In genomic region chr7:144021801-144022200, GRCm38 (mm10) we compare ENCODE assay signal across 26 mouse cellular contexts. TPM values are rescaled to one million over a fixed set of nuclear protein-coding genes. Genes with fewer than 3 reads are reported as not detected.
DNase-seq lines count a peak whose midpoint lies in the region; ATAC-seq and TF ChIP-seq lines count a peak whose summit lies in the region.
"Had no signal": no experiment of that assay in that cellular context is flagged by ENCODE, and none has a peak within 500 bp of the region (broad histone marks: within the 10 kb centered on the region; RNA-seq: fewer than 3 reads in every experiment).

No protein-coding gene starts in this region.

- no peaks in the 10 kb centered on the region for H3K27me3 ChIP-seq in intestine, embryonic 16.5 days (replicated peaks; ENCODE audit: control insufficient read depth, insufficient read depth, low read length)
- H3K27me3 ChIP-seq in intestine, embryonic 15.5 days (replicated peaks): no peaks in the 10 kb centered on the region
- H3K27me3 ChIP-seq in liver, postnatal 0 days (ENCODE audit: insufficient read depth, low read length): no peaks in the 10 kb centered on the region
- H3K27me3 ChIP-seq: hindbrain, embryonic 12.5 days; neural tube, embryonic 12.5 days had no signal

- H3K9me3 ChIP-seq in intestine, embryonic 16.5 days (ENCODE audit: control insufficient read depth, low read length): peaks cover 2% of the 10 kb centered on the region; the same call in 1 of the 2 replicates
- no peaks in the 10 kb centered on the region for H3K9me3 ChIP-seq in intestine, embryonic 15.5 days
- no peaks in the 10 kb centered on the region for H3K9me3 ChIP-seq in liver, postnatal 0 days (ENCODE audit: low read length)
- H3K9me3 ChIP-seq: embryonic facial prominence, embryonic 10.5 days; heart, embryonic 13.5 days; hindbrain, embryonic 12.5 days; limb, embryonic 10.5 days had no signal

- H3K27ac ChIP-seq in intestine, embryonic 16.5 days (ENCODE audit: low read length): no peak overlapping the region; the same call in 1 of the 2 replicates
- no peak overlapping the region for H3K27ac ChIP-seq in intestine, embryonic 15.5 days
- peak overlapping the region; percentile 83 for H3K27ac ChIP-seq in liver, postnatal 0 days (ENCODE audit: low read depth)
- H3K27ac ChIP-seq: embryonic facial prominence, embryonic 10.5 days; heart, adult 2 months; heart, embryonic 13.5 days; hindbrain, embryonic 12.5 days; limb, embryonic 10.5 days; liver, embryonic 14.5 days; neural tube, embryonic 12.5 days had no signal

- TF ChIP-seq EP300 in liver, postnatal 0 days (IDR thresholded peaks at IDR 0.05; ENCODE audit: low read depth): no peak

- peaks cover 12% of the 10 kb centered on the region for H3K4me1 ChIP-seq in intestine, embryonic 16.5 days (ENCODE audit: control insufficient read depth, insufficient read depth, low read length)
- H3K4me1 ChIP-seq in intestine, embryonic 15.5 days (replicated peaks): peaks cover 4% of the 10 kb centered on the region
- peaks cover 6% of the 10 kb centered on the region for H3K4me1 ChIP-seq in liver, postnatal 0 days (ENCODE audit: insufficient read depth)
- H3K4me1 ChIP-seq: heart, embryonic 13.5 days; hindbrain, embryonic 12.5 days; neural tube, embryonic 12.5 days had no signal

- no peak overlapping the region for H3K4me2 ChIP-seq in intestine, embryonic 16.5 days (ENCODE audit: low read depth, low read length)
- no peak overlapping the region for H3K4me2 ChIP-seq in intestine, embryonic 15.5 days (replicated peaks)
- H3K4me2 ChIP-seq in liver, postnatal 0 days (ENCODE audit: low read depth, low read length): no peak overlapping the region
- H3K4me2 ChIP-seq: heart, embryonic 13.5 days; hindbrain, embryonic 12.5 days; neural tube, embryonic 12.5 days had no signal

- peak; percentile 39; the same call in 1 of the 2 replicates for ATAC-seq in intestine, embryonic 16.5 days
- no peak for ATAC-seq in intestine, embryonic 15.5 days
- ATAC-seq in liver, postnatal 0 days: no peak
- ATAC-seq: activated CD4-positive, CD25-positive, alpha-beta regulatory T cell, adult 4 months; forebrain, embryonic 16.5 days had no signal

- TF ChIP-seq CTCF in liver, postnatal 0 days (IDR thresholded peaks at IDR 0.05; ENCODE audit: low read depth): no peak

- H3K4me3 ChIP-seq in intestine, embryonic 16.5 days (ENCODE audit: low read length): no peak overlapping the region
- no peak overlapping the region for H3K4me3 ChIP-seq in intestine, embryonic 15.5 days (replicated peaks)
- no peak overlapping the region for H3K4me3 ChIP-seq in liver, postnatal 0 days (ENCODE audit: low read depth, low read length)
- H3K4me3 ChIP-seq: embryonic facial prominence, embryonic 10.5 days; heart, adult 2 months; heart, embryonic 13.5 days; hindbrain, embryonic 12.5 days; limb, embryonic 10.5 days; neural tube, embryonic 12.5 days had no signal

- WGBS in intestine, embryonic 16.5 days: 63% methylated on average over 3 of the region's 3 CpGs
- 75% methylated on average over 3 of the region's 3 CpGs for WGBS in intestine, embryonic 15.5 days
- 68% methylated on average over 3 of the region's 3 CpGs for WGBS in liver, postnatal 0 days (ENCODE audit: insufficient replicate concordance)

- no peak overlapping the region for H3K9ac ChIP-seq in intestine, embryonic 16.5 days (ENCODE audit: low read depth, low read length)
- H3K9ac ChIP-seq in intestine, embryonic 15.5 days: no peak overlapping the region
- no peak overlapping the region for H3K9ac ChIP-seq in liver, postnatal 0 days (replicated peaks)
- H3K9ac ChIP-seq: heart, embryonic 13.5 days; hindbrain, embryonic 12.5 days; liver, embryonic 14.5 days; neural tube, embryonic 12.5 days had no signal

- DNase-seq in kidney, adult 9 months: peak; percentile 85
- peak; percentile 63 to 87 for DNase-seq in kidney, postnatal 25 days
- DNase-seq in liver, postnatal 0 days: no peak
- DNase-seq in adrenal gland, adult 18-20 months (ENCODE audit: low spot score in 2 of 2): no peak
- DNase-seq in testis, postnatal 10 days (ENCODE audit: low spot score): no peak
- no peak for DNase-seq in spleen, adult 12 weeks (ENCODE audit: low spot score)
- DNase-seq: adrenal gland, postnatal 25 days; cerebellum, adult 9-10 months; gastrocnemius, postnatal 36 days; heart, adult 2 months; lung, postnatal 4 days; midbrain, embryonic 14.5 days; right cerebral cortex, postnatal 4 days; thymus, postnatal 14 days had no signal

- no peaks in the 10 kb centered on the region for H3K36me3 ChIP-seq in intestine, embryonic 16.5 days (ENCODE audit: control insufficient read depth, insufficient read depth, low read length)
- no peaks in the 10 kb centered on the region for H3K36me3 ChIP-seq in intestine, embryonic 15.5 days
- no peaks in the 10 kb centered on the region for H3K36me3 ChIP-seq in liver, postnatal 0 days (replicated peaks; ENCODE audit: insufficient read depth, low read length)
- H3K36me3 ChIP-seq: embryonic facial prominence, embryonic 10.5 days; heart, embryonic 13.5 days; hindbrain, embryonic 12.5 days; limb, embryonic 10.5 days; neural tube, embryonic 12.5 days had no signal

RNA-seq across cellular contexts. Expression of gene Shank2, which starts 20.1 kb away (rescaled TPM):
- polyA plus RNA-seq in intestine, embryonic 16.5 days (2015; fragmentation: Nextera tagmentation; extraction: Ambion mirVana): 1.0 and 1.2 TPM in 2 replicates
- 0.99 and 1.1 TPM in 2 replicates for polyA plus RNA-seq in intestine, embryonic 15.5 days (2015; fragmentation: Nextera tagmentation; extraction: Ambion mirVana)
- polyA plus RNA-seq in liver, postnatal 0 days (2015; fragmentation: Nextera tagmentation; extraction: Ambion mirVana): 0.58 and 0.92 TPM in 2 replicates
- 10 to 100 TPM in 1 of 2 experiments, 1 to 10 TPM in 1; 8.1 to 18.5 TPM for total RNA-seq in adrenal gland, adult 18-20 months (2021)
- total RNA-seq: common myeloid progenitor, adult 5-6 weeks; megakaryocyte-erythroid progenitor cell, adult 5-6 weeks had no signal

Comparison
In these comparisons a context has a peak if more than half of its experiments do, and no peak if none do; other contexts are left out.
1. DNase-seq: peak in kidney, adult 9 months (single experiment) and kidney, postnatal 25 days (2 of 2); none in liver, postnatal 0 days (single experiment), adrenal gland, adult 18-20 months (0 of 2), testis, postnatal 10 days (single experiment) and spleen, adult 12 weeks (single experiment).